Mouse (Mus musculus): Measurements from ENCODE around the gene Mipep. TPM values are rescaled to one million over a fixed set of nuclear protein-coding genes. Genes with fewer than 3 reads are reported as not detected.

Mipep gene
- polyA plus RNA-seq, 1 experiment from 2014 or later, result 5.6 TPM

DNA sequence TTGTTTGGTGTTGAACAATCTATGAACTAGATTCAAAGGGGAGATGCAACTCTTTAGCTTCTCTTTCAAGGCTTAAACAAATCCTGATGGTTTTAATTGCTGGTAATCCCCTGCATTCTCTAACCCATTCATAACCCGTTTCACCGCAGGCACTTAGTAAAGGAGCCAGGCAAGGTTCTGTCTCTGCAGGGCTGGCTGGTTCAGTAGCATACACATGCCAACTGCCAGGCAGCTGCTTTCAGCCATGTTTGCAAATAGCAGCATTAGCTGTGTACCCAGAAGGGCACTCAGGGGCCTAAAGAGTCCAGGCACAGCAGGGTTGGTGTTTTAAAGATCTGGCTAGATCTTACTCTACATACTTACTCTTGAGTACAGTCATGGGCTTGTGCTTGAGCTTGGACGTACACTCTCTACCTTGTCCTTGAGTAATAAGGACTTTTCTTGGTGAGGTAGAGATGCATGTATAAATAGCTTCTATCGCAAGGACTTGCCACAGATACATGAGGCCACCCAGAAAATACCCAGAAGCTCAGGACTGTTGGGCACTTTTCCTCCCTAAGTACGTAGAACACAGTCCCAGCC, 113.8 kb downstream of the Mipep start:
- 88% methylated on average over 5 of the region's 5 CpGs for WGBS (ENCODE audit: insufficient replicate concordance)
- Histone ChIP-seq H3K4me3 (ENCODE audit: low read depth, low read length) (no peak overlapping the region), H3K27me3 (ENCODE audit: insufficient read depth, low read length) (no peaks in the 10 kb centered on the region), H3K4me2 (ENCODE audit: low read depth, low read length) (no peak overlapping the region), H3K9ac (replicated peaks) (no peak overlapping the region), H3K36me3 (replicated peaks; ENCODE audit: insufficient read depth, low read length) (no peaks in the 10 kb centered on the region), H3K9me3 (ENCODE audit: low read length) (no peaks in the 10 kb centered on the region), H3K27ac (ENCODE audit: low read depth) (no peak overlapping the region), H3K4me1 (ENCODE audit: insufficient read depth) (no peaks in the 10 kb centered on the region)
- DNase-seq (no peak), ATAC-seq (no peak)
- TF ChIP-seq CTCF (IDR thresholded peaks at IDR 0.05; ENCODE audit: low read depth) (no peak), EP300 (IDR thresholded peaks at IDR 0.05; ENCODE audit: low read depth) (no peak)

- ATAC-seq (no peak), DNase-seq (no peak)
- Histone ChIP-seq H3K4me1 (ENCODE audit: insufficient read depth) (no peaks in the 10 kb centered on the region), H3K27me3 (ENCODE audit: insufficient read depth, low read length) (no peaks in the 10 kb centered on the region), H3K4me3 (ENCODE audit: low read depth, low read length) (no peak overlapping the region), H3K36me3 (replicated peaks; ENCODE audit: insufficient read depth, low read length) (no peaks in the 10 kb centered on the region), H3K27ac (ENCODE audit: low read depth) (no peak overlapping the region), H3K4me2 (ENCODE audit: low read depth, low read length) (no peak overlapping the region), H3K9me3 (ENCODE audit: low read length) (no peaks in the 10 kb centered on the region), H3K9ac (replicated peaks) (no peak overlapping the region)
- WGBS (ENCODE audit: insufficient replicate concordance), result 69% methylated on average over 4 of the region's 4 CpGs
- TF ChIP-seq EP300 (IDR thresholded peaks at IDR 0.05; ENCODE audit: low read depth) (no peak), CTCF (IDR thresholded peaks at IDR 0.05; ENCODE audit: low read depth) (no peak)
Measured at GRCm38 (mm10) chr14:60904501-60904900, 120.1 kb downstream of the Mipep start.

GRCm38 (mm10) chr14:60906421-60907374, 122.3 kb downstream of the Mipep start:
- 78% methylated on average over 10 of the region's 10 CpGs for WGBS (ENCODE audit: insufficient replicate concordance)
- no peak overlapping the region for H3K4me3 ChIP-seq (ENCODE audit: low read depth, low read length)
- ATAC-seq (no peak), DNase-seq (no peak)
- no peaks in the 10 kb centered on the region for H3K27me3 ChIP-seq (ENCODE audit: insufficient read depth, low read length)
- no peak overlapping the region for H3K9ac ChIP-seq (replicated peaks)
- no peak for TF ChIP-seq EP300 (IDR thresholded peaks at IDR 0.05; ENCODE audit: low read depth)
- no peak for TF ChIP-seq CTCF (IDR thresholded peaks at IDR 0.05; ENCODE audit: low read depth)
- no peak overlapping the region for H3K4me2 ChIP-seq (ENCODE audit: low read depth, low read length)
- H3K27ac ChIP-seq (ENCODE audit: low read depth), result no peak overlapping the region
- H3K36me3 ChIP-seq (replicated peaks; ENCODE audit: insufficient read depth, low read length), result no peaks in the 10 kb centered on the region
- H3K4me1 ChIP-seq (ENCODE audit: insufficient read depth), result 0 out of 2 replicates have a peak, but pooled peaks cover 2% of the 10 kb centered on the region
- no peaks in the 10 kb centered on the region for H3K9me3 ChIP-seq (ENCODE audit: low read length)

- H3K36me3 ChIP-seq (replicated peaks; ENCODE audit: insufficient read depth, low read length), result no peaks in the 10 kb centered on the region
- no peak overlapping the region for H3K4me3 ChIP-seq (ENCODE audit: low read depth, low read length)
- no peaks in the 10 kb centered on the region for H3K9me3 ChIP-seq (ENCODE audit: low read length)
- TF ChIP-seq EP300 (IDR thresholded peaks at IDR 0.05; ENCODE audit: low read depth) (no peak), CTCF (IDR thresholded peaks at IDR 0.05; ENCODE audit: low read depth) (no peak)
- DNase-seq, result peak; percentile 19
- H3K27ac ChIP-seq (ENCODE audit: low read depth), result no peak overlapping the region
- 65% methylated on average over 4 of the region's 4 CpGs for WGBS (ENCODE audit: insufficient replicate concordance)
- no peaks in the 10 kb centered on the region for H3K27me3 ChIP-seq (ENCODE audit: insufficient read depth, low read length)
- H3K4me1 ChIP-seq (ENCODE audit: insufficient read depth), result 0 out of 2 replicates have a peak, but pooled peaks cover 2% of the 10 kb centered on the region
- H3K9ac ChIP-seq (replicated peaks), result no peak overlapping the region
- no peak for ATAC-seq
- H3K4me2 ChIP-seq (ENCODE audit: low read depth, low read length), result no peak overlapping the region
Measured at GRCm38 (mm10) chr14:60909351-60909750, 125.0 kb downstream of the Mipep start.

- no peaks in the 10 kb centered on the region for H3K9me3 ChIP-seq (ENCODE audit: low read length)
- no peak overlapping the region for H3K9ac ChIP-seq (replicated peaks)
- 82% methylated on average over 12 of the region's 12 CpGs for WGBS (ENCODE audit: insufficient replicate concordance)
- TF ChIP-seq CTCF (IDR thresholded peaks at IDR 0.05; ENCODE audit: low read depth), result no peak
- TF ChIP-seq EP300 (IDR thresholded peaks at IDR 0.05; ENCODE audit: low read depth), result no peak
- ATAC-seq (no peak), DNase-seq (no peak)
- H3K4me3 ChIP-seq (ENCODE audit: low read depth, low read length), result no peak overlapping the region
- H3K4me1 ChIP-seq (ENCODE audit: insufficient read depth), result 0 out of 2 replicates have a peak, but pooled peaks cover 2% of the 10 kb centered on the region
- H3K4me2 ChIP-seq (ENCODE audit: low read depth, low read length), result no peak overlapping the region
- no peak overlapping the region for H3K27ac ChIP-seq (ENCODE audit: low read depth)
- no peaks in the 10 kb centered on the region for H3K27me3 ChIP-seq (ENCODE audit: insufficient read depth, low read length)
- no peaks in the 10 kb centered on the region for H3K36me3 ChIP-seq (replicated peaks; ENCODE audit: insufficient read depth, low read length)
Measured at GRCm38 (mm10) chr14:60910506-60911444, 126.4 kb downstream of the Mipep start.
